Mouse (Mus musculus) urinary bladder, adult 2 months (tissue): ENCODE measurements around the gene Dchs1. TPM values are rescaled to one million over a fixed set of nuclear protein-coding genes. Genes with fewer than 3 reads are reported as not detected.

Experiments used
- DNase-seq: peaks from one replicate; pipeline ENCODE4 v3.0.0; 2022; ENCODE audit warnings: low spot score
- polyA plus RNA-seq: library from polyadenylated mRNA; depleted of rRNA; stranded (reverse); fragments of >200 nt; gene quantifications from 2 replicates; pipeline ENCODE4 v1.2.3, GENCODE M21; 2012; rRNA removed

The Dchs1 gene
- polyA plus RNA-seq = 4.4 and 7.4 TPM in 2 replicates

DNA sequence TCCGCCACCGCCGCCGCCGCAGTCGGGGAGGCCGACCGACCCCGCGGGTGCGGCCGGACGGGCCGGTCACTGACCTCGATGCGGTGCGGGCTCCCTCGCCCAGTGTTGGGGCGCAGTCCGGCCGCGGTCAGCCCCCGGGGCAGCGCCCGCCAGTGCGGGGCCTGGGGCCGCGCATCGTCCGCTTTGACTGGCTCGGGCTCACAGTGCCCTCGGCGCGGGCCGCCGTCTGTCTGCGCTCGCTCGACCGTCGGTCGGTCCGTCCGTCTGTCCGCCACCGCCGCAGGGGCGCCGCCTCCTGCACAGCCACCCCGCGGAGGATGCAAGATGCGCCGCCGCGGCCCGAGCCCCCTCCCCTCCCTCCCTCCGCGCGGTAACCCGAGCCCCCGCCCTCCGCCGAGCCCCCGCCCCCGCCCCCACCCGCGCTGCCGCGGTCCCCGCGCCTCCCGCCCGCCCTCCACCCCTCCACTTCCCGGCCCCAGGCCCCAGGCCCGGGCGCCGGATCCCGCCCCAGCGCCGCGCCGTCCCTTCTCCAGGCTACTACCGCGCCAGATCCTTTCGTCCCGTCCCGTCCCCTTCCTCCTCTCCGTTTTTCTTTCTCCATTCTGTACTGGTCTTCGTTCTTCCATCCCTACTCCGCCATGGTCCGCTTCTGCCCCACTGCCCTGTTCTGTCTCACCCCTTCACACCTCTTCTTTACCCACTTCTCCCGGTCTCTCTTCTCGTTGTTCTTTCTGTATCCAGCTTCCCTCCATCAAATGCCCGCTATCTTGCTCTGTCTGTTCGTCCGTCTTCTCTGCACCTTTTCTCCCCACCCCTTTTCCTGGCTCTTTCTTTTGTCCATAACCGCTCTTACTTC is at the start of gene Dchs1:
TSS of gene Dchs1 (minus strand) at position 370 of the 856 bp plus-strand sequence.
- no peak for DNase-seq

DNA sequence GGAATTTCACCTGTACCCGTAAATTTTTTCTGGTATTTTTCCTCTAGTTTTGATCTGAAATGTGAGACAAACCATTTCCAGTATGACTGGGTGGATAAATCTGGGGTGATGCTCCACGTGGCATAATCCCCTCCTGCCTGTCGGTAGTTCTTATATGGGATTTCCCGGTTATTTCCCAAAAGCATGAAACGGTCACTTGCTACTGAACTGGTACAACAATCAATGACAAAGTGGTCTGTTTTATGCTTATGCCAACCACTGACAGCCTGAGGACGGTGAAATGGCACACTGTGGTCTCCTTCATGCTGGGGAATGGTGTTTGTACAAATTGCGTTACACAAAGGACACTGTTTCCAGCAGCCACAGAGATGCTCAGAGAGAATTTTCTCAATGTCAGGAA is 36.8 kb upstream of the Dchs1 start:
- DNase-seq = no peak

GRCm38 (mm10) chr7:105818483-105818882 is 31.0 kb upstream of the Dchs1 start:
- DNase-seq = no peak

- no peak for DNase-seq
Measured at GRCm38 (mm10) chr7:105816736-105817135, 29.3 kb upstream of the Dchs1 start.

DNA sequence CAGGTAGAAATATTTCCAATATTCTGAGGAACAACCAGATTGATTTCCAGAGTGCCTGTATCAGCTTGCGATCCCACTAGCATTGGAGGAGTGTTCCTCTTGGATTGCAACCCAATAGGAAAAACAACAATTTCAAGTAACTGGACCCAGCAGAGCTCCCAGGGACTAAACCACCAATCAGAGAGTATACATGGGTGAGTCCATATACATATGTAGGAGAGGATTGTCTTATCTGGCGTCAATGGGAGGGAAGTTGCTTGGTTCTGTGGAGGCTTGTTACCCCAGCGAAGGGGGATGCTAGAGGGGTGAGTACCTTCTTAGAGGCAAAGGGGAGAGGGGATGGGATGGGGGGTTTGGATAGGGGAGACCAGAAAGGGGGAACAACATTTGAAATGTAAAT is 25.9 kb upstream of the Dchs1 start:
- DNase-seq = no peak

GRCm38 (mm10) chr7:105812566-105812965 is 25.1 kb upstream of the Dchs1 start:
- no peak for DNase-seq

- DNase-seq = no peak
Measured at GRCm38 (mm10) chr7:105811516-105811915, 24.1 kb upstream of the Dchs1 start.

- DNase-seq = peak; percentile 99
Measured at GRCm38 (mm10) chr7:105810877-105811489, 23.5 kb upstream of the Dchs1 start, which contains the start of gene Mrpl17. Gene Mrpl17, minus strand, starts transcription at chr7:105811099.

- DNase-seq = no peak
Measured at GRCm38 (mm10) chr7:105810280-105810876, 22.9 kb upstream of the Dchs1 start.

DNA sequence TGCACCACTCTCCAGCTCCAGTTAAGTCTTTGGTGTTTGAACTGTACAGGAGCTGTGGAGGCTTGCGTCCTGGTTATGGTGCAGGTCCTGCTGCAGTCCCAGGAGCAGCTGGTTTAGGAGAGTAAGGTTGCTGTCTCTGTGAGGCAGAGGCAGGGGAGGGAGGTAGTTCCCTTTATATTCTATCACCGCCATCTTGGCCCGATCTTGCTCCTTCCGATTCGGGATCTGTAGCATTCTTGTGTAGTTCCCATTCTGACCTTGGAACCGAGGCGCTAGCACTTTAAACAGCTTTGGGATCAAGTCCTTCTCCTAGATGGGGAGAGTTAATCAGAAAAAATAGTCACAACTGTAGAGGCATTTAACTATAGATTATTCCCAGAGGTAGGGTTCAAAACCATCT is 22.4 kb upstream of the Dchs1 start:
- no peak for DNase-seq

GRCm38 (mm10) chr7:105808385-105808784 is 20.9 kb upstream of the Dchs1 start:
- no peak for DNase-seq

GRCm38 (mm10) chr7:105806716-105807115 is 19.3 kb upstream of the Dchs1 start:
- no peak for DNase-seq

DNA sequence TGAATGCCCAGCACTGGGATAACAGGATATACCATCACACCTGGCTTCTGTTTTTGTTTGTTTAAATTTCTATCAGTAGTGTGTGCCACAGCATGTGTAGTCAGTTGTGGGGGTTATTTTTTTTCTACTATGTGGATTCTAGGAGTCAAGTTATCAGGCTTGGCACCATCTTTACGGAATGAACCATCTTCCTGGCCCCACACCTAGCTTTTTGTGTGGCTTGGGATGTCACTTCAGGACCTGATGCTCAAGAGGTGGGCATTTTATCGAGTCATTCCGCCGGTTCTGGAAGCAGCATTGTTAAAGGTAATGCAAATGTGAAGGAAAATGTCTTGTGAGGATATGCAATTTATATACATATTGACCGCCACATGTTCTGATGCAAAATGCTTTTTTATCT is 18.7 kb upstream of the Dchs1 start:
- DNase-seq = no peak

DNA sequence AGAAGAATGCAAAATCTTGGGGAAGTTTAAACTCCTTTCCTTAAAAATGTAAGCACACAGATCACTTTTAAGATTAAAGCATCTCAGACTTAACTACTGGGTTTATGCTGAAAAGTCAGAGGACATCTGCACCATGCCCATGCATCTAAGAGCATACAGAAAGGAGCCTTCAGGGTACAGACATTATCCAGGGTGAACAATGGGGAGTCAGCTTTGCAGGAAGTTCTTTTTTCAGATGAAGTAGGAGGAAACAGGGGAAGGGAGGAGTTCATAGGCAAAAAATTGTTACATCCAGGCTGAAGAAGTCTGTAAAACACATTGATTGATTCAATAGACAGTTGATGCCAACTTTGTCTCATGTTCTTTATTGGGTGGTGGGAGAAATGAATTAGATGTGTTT is 16.0 kb upstream of the Dchs1 start:
- no peak for DNase-seq

GRCm38 (mm10) chr7:105802771-105803170 is 15.3 kb upstream of the Dchs1 start:
- no peak for DNase-seq

DNA sequence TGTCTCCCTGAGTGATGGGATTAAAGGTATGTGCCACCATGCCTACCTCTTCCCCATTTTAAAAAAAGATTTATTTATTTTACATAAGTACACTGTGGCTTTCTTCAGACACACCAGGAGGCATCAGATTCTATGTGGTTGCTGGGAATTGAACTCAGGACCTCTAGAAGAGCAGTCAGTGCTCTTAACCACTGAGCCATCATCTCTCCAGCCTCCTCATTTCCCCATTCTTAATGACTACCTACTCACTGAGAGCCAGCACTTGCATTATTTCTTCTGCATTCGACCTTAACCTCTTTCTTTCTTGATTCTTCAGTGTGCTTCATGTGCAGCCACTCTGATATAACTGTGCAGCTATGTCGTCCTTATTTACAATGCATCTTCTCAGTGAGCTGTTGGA is 14.9 kb upstream of the Dchs1 start:
- DNase-seq = no peak

- no peak for DNase-seq
Measured at GRCm38 (mm10) chr7:105796972-105797371, 9.5 kb upstream of the Dchs1 start.

GRCm38 (mm10) chr7:105795759-105796366 is 8.4 kb upstream of the Dchs1 start:
- DNase-seq = no peak

GRCm38 (mm10) chr7:105793701-105794100 is 6.2 kb upstream of the Dchs1 start:
- no peak for DNase-seq

DNA sequence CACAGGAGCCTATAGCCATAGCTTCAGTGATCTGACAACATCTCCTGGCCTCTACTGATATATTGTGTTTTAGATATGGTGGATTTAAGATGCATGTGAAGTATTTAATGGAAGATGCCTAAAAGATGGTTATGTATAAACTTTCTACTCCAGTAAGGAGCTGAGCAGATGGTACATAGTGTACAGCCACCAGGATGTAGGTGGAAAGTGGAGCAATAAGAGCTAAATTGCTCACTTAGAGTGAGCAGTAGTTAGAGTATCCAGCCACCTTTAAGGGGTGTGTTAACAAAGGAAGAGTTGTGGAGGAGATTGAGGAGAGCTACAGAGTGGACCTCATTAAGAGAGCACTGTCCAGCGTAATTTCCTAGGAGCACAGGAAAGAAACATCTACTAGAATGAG is 3.7 kb upstream of the Dchs1 start:
- no peak for DNase-seq

DNA sequence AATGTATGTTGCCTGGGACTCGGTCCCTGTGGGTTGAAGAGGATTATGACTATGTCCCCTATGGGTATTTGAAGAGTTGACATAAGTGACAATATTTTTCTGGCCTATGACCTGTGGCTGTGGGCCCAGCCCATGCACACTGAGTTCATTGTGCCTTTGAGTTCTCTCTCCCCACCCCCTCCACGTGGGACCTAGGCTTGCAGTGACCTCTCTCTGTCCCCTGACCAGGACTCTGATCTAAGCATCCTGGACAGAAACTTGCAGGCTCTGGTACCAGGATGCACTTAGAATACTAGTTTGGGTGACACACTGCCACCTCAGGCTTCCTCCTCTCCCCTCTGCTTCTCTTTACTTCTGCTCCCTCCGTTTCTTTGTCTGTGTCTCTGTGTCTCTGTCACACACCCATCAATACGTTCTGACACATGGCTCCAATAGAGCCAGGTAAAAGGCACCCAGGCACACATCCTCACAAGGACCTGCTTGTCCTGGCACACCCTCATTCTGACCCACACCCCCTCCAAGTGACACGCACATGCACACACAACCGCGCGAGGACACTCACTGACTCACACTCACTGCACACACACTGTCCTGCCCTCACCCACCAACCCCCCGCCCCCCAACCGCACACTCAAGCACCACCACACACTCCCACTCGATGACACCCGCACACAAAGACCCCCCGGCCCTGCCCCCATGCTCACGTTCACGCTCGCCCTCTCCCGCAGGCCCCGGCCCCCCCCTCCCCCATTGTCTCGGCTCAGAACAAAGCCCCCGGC is 759 bp downstream of the Dchs1 start:
- no peak for DNase-seq

- DNase-seq = no peak
Measured at GRCm38 (mm10) chr7:105784556-105784955, 2.9 kb downstream of the Dchs1 start.
